Mouse (Mus musculus): ENCODE data around the gene Atp8b5. TPM values are rescaled to one million over a fixed set of nuclear protein-coding genes. Genes with fewer than 3 reads are reported as not detected.
A peak's percentile ranks its signal among the peaks of the same experiment; 100 is the strongest.

Atp8b5 gene
- polyA plus RNA-seq, 1 experiment from 2014 or later = 0.86 TPM

DNA sequence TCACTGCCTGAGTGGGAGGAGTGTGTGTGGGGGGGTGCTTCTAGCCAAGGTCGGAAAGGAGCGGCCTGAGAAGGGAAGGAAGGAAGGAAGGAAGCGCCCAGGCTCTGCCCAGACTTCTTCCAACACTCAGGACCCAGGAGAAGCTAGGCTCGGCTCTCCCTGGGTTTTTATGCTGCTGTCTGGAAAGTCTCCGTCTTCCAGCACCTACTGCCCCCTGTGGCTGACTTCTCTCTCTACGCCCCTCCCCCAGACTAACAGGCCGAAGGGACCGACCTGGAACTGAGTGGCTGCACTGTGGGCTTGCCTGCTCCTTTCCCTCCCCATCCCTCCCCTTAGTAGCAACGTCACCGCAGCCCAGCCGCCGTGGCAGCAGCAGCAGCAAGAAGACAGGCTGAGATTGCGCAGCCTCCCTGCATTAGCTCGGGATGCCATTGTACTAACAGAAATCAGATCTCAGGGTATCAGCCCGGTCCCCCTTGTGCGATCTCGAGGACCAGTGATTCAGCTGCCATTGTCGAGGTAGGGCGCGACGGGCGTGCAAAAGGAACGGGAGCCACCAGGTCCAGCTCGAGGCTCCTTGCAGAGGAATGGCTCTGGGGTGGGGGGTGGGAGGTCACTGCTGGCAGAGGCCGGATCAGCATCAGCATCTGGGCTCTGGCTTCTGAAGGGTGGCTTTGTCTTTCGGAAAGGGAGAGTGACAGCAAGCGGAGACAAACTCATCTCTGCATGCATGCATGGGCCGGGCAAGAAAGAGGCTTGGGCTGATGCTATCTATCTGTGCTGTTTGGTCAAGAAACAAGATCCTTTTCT lies 139.4 kb downstream of the Atp8b5 start:
- no peaks in the 10 kb centered on the region for H3K36me3 ChIP-seq (ENCODE audit: control insufficient read depth, insufficient read depth, low read length)
- H3K4me3 ChIP-seq (ENCODE audit: low read depth, low read length) = peak overlapping the region; percentile 62
- ATAC-seq (ENCODE audit: low read depth) = peak; percentile 95
- peak overlapping the region; percentile 71 for H3K4me2 ChIP-seq (ENCODE audit: low read depth, low read length)
- peaks cover 23% of the 10 kb centered on the region for H3K4me1 ChIP-seq (ENCODE audit: control insufficient read depth, insufficient read depth, low read length)
- no peaks in the 10 kb centered on the region for H3K27me3 ChIP-seq (ENCODE audit: control insufficient read depth, insufficient read depth, low read length)
- peak overlapping the region; percentile 98 for H3K27ac ChIP-seq (ENCODE audit: low read depth, low read length)
- peak overlapping the region; percentile 92 for H3K9ac ChIP-seq (replicated peaks; ENCODE audit: low read depth, low read length)
- WGBS = 2% methylated on average over 27 of the region's 28 CpGs
- no peaks in the 10 kb centered on the region for H3K9me3 ChIP-seq (ENCODE audit: control insufficient read depth, low read length)

DNA sequence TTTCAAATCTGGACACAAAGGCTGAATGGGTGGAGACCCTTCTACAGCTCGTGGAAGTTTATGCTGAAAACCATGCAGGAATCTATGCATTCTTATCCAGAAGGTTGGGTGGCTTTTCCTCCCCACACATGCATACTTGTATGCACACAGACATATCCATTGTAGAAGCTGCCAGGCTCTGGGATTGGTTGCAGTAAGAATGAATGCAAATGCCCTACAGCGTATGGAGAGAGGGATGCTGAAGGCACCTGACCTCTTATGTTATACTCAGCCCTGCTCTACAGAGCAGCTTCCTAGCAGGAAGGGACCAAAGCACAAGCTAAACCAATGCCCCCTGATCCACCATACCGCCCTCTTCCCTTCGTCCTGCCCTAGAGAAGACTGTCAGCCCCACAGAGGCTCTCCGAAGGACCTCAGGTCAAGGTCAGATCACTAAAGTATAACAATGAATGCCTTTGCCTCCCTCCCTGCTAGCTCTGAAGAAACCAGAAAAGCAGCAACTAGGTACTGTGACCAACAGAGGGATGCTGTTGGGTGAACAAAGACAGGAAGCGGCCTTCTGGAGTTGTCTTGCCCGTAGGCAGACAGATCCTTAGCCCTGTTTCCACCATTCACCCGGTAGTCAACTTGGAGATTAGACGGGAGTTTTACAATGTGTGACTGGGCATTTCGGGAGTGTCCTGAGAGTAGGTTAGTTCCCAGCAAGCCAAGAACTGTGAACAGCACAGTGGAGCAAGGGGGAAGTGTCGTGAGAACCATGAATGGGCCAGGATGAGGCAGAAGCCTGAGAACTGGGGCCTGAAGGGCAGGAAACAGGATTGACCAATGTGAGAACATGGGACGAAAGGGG lies 140.3 kb downstream of the Atp8b5 start:
- H3K36me3 ChIP-seq (ENCODE audit: control insufficient read depth, insufficient read depth, low read length) = no peaks in the 10 kb centered on the region
- peak overlapping the region; percentile 71 for H3K4me2 ChIP-seq (ENCODE audit: low read depth, low read length)
- H3K9ac ChIP-seq (replicated peaks; ENCODE audit: low read depth, low read length) = peak overlapping the region; percentile 92
- no peaks in the 10 kb centered on the region for H3K9me3 ChIP-seq (ENCODE audit: control insufficient read depth, low read length)
- H3K27me3 ChIP-seq (ENCODE audit: control insufficient read depth, insufficient read depth, low read length) = no peaks in the 10 kb centered on the region
- peak; percentile 79 for ATAC-seq (ENCODE audit: low read depth)
- WGBS = 55% methylated on average over 12 of the region's 12 CpGs
- peak overlapping the region; percentile 62 for H3K4me3 ChIP-seq (ENCODE audit: low read depth, low read length)
- peak overlapping the region; percentile 98 for H3K27ac ChIP-seq (ENCODE audit: low read depth, low read length)
- H3K4me1 ChIP-seq (ENCODE audit: control insufficient read depth, insufficient read depth, low read length) = peaks cover 23% of the 10 kb centered on the region

DNA sequence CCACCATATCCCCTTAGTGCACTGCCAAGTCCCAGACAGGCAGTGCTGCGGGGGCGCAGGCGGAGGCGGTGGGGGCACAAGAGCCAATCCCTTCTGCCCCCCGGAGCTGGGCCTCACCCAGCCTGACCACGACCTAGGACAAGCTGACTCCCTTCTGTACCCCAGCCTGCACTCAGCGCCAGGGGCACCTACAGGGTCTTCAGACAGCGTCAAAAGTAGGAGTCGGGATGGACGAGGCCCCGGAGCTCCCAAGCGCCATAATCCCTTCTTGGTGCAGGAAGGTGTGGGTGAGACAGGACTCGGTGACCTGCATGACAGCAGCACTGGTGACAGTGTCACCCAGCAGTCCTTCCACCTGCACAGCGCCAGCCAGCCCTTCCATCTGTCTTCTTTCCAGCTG lies 147.8 kb downstream of the Atp8b5 start:
- H3K36me3 ChIP-seq (ENCODE audit: control insufficient read depth, insufficient read depth, low read length) = peaks cover 32% of the 10 kb centered on the region
- no peak overlapping the region for H3K9ac ChIP-seq (replicated peaks; ENCODE audit: low read depth, low read length)
- no peak overlapping the region for H3K4me2 ChIP-seq (ENCODE audit: low read depth, low read length)
- no peaks in the 10 kb centered on the region for H3K9me3 ChIP-seq (ENCODE audit: control insufficient read depth, low read length)
- H3K27ac ChIP-seq (ENCODE audit: low read depth, low read length) = no peak overlapping the region
- 89% methylated on average over 14 of the region's 14 CpGs for WGBS
- no peaks in the 10 kb centered on the region for H3K27me3 ChIP-seq (ENCODE audit: control insufficient read depth, insufficient read depth, low read length)
- H3K4me1 ChIP-seq (ENCODE audit: control insufficient read depth, insufficient read depth, low read length) = no peaks in the 10 kb centered on the region
- H3K4me3 ChIP-seq (ENCODE audit: low read depth, low read length) = no peak overlapping the region
- no peak for ATAC-seq (ENCODE audit: low read depth)

DNA sequence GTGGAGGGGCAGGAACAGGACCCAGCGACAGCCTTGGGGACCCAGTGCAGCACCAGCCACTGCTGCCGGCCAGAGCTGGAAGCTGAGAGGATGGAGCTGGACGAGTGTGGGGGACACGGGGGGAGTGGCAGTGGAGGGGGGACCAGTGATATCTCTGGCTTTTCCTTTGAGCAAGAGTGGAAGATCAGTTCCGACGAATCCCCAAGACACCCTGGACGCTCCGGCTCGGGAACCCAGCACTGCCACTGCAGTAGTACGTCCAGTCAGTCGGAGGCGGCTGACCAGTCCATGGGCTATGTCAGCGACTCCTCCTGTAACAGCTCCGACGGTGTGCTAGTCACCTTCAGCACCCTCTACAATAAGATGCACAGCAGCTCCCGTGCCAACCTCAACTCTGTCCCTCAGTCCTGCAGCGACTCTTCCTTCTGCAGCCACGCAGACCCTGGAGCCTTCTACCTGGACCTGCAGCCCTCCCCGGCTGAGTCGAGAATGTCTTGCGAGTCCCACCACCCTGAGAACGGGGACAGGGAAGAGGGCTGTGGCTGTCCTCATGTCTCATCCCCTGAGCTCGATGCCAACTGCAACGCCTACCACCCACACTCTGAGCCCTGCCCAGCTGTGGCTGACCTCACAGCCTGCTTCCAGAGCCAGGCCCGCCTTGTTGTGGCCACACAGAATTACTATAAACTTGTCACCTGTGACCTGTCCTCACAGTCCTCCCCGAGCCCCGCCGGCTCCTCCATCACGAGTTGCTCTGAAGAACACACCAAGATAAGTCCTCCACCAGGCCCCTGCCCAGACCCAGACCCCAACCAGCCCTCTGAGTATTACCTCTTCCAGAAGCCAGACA lies 148.5 kb downstream of the Atp8b5 start:
- Histone ChIP-seq H3K9me3 (ENCODE audit: control insufficient read depth, low read length) (no peaks in the 10 kb centered on the region), H3K9ac (replicated peaks; ENCODE audit: low read depth, low read length) (no peak overlapping the region), H3K4me2 (ENCODE audit: low read depth, low read length) (no peak overlapping the region), H3K27me3 (ENCODE audit: control insufficient read depth, insufficient read depth, low read length) (no peaks in the 10 kb centered on the region), H3K4me3 (ENCODE audit: low read depth, low read length) (no peak overlapping the region), H3K36me3 (ENCODE audit: control insufficient read depth, insufficient read depth, low read length) (peaks cover 32% of the 10 kb centered on the region), H3K4me1 (ENCODE audit: control insufficient read depth, insufficient read depth, low read length) (no peaks in the 10 kb centered on the region), H3K27ac (ENCODE audit: low read depth, low read length) (no peak overlapping the region)
- ATAC-seq (ENCODE audit: low read depth) = no peak
- WGBS = 93% methylated on average over 29 of the region's 29 CpGs

DNA sequence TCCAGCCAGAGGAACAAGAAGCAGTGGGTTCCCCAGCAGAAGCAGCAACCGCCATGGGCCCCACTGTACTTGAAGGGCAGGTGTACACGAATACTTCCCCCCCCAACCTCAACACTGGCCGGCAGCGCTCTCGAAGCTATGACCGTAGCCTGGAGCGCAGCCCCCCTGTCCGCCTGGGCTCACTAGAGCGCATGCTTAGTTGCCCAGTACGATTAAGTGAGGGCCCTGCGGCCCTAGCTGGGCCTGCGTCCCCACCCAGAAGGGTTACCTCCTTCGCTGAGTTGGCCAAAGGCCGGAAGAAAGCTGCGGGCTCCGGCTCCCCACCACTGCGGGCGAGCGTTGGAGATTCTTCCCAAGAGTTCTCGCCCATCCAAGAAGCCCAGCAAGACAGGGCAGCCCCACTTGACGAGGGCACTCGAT lies 149.1 kb downstream of the Atp8b5 start:
- H3K27me3 ChIP-seq (ENCODE audit: control insufficient read depth, insufficient read depth, low read length) = no peaks in the 10 kb centered on the region
- H3K9ac ChIP-seq (replicated peaks; ENCODE audit: low read depth, low read length) = no peak overlapping the region
- H3K4me1 ChIP-seq (ENCODE audit: control insufficient read depth, insufficient read depth, low read length) = no peaks in the 10 kb centered on the region
- H3K4me3 ChIP-seq (ENCODE audit: low read depth, low read length) = no peak overlapping the region
- peaks cover 32% of the 10 kb centered on the region for H3K36me3 ChIP-seq (ENCODE audit: control insufficient read depth, insufficient read depth, low read length)
- H3K4me2 ChIP-seq (ENCODE audit: low read depth, low read length) = no peak overlapping the region
- ATAC-seq (ENCODE audit: low read depth) = no peak
- no peaks in the 10 kb centered on the region for H3K9me3 ChIP-seq (ENCODE audit: control insufficient read depth, low read length)
- H3K27ac ChIP-seq (ENCODE audit: low read depth, low read length) = no peak overlapping the region
- WGBS = 96% methylated on average over 22 of the region's 22 CpGs

DNA sequence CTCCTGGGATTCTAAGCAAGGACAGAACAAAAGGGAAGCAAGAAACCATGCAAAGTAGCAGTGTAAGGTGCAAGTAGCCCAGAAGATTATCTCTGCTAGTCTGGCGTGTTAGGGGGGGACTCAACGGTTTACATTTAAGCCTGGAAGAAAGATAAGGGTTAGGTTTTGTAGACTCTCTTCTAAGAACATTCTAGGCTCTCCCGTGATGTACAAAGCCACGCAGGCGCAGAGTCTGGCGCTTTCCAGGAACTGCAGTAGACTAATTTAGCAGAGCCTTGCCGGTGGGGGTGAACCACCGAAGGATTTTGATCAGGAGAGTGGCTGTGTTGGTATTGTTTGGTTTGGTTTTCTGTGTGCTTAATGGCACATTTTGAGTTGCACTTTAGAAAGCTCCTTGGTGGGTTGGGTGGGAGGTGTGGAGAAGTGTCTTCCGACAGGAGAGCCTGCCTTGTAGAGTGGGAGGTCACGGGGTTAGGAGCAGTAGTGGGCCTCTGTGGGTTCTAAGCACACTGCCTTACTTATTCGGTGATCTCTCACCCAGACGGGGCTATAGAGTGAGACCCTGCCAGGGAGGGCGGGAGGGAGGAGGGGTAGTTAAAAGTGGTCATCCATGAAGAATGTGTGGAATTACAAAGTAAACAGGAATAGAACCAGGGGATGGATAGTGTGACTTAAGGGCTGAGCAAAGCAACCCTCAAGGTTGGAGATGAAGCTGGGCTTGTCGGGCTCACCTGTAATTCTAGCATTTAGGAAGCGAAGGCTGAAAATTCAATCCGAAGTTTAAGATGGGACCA lies 150.5 kb downstream of the Atp8b5 start:
- no peak overlapping the region for H3K27ac ChIP-seq (ENCODE audit: low read depth, low read length)
- no peak overlapping the region for H3K9ac ChIP-seq (replicated peaks; ENCODE audit: low read depth, low read length)
- H3K9me3 ChIP-seq (ENCODE audit: control insufficient read depth, low read length) = no peaks in the 10 kb centered on the region
- no peaks in the 10 kb centered on the region for H3K4me1 ChIP-seq (ENCODE audit: control insufficient read depth, insufficient read depth, low read length)
- peaks cover 41% of the 10 kb centered on the region for H3K36me3 ChIP-seq (ENCODE audit: control insufficient read depth, insufficient read depth, low read length)
- ATAC-seq (ENCODE audit: low read depth) = no peak
- no peak overlapping the region for H3K4me2 ChIP-seq (ENCODE audit: low read depth, low read length)
- WGBS = 79% methylated on average over 16 of the region's 16 CpGs
- H3K4me3 ChIP-seq (ENCODE audit: low read depth, low read length) = no peak overlapping the region
- H3K27me3 ChIP-seq (ENCODE audit: control insufficient read depth, insufficient read depth, low read length) = no peaks in the 10 kb centered on the region

DNA sequence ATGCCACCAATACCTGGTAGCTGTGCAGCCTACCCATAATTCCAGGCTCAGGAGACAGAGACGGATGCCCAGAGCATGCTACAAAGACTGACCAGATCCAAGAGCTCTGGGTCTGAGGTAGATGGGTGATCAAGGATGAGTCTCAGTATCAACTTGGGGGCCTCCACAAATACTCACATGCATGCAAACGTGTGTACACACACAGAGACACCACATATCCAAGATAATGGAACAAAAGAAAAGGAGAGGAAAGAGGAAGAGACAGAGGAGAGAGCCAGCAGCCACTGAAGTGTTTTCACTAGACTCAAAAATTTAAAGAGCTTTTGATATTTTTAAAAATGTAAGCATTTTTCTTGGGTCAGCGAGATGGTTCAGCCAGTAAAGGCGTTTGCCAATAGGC lies 151.5 kb downstream of the Atp8b5 start:
- H3K4me2 ChIP-seq (ENCODE audit: low read depth, low read length) = no peak overlapping the region
- H3K4me3 ChIP-seq (ENCODE audit: low read depth, low read length) = no peak overlapping the region
- 79% methylated on average over 4 of the region's 4 CpGs for WGBS
- H3K36me3 ChIP-seq (ENCODE audit: control insufficient read depth, insufficient read depth, low read length) = peaks cover 51% of the 10 kb centered on the region
- no peak overlapping the region for H3K27ac ChIP-seq (ENCODE audit: low read depth, low read length)
- H3K9ac ChIP-seq (replicated peaks; ENCODE audit: low read depth, low read length) = no peak overlapping the region
- ATAC-seq (ENCODE audit: low read depth) = no peak
- H3K27me3 ChIP-seq (ENCODE audit: control insufficient read depth, insufficient read depth, low read length) = no peaks in the 10 kb centered on the region
- H3K9me3 ChIP-seq (ENCODE audit: control insufficient read depth, low read length) = no peaks in the 10 kb centered on the region
- no peaks in the 10 kb centered on the region for H3K4me1 ChIP-seq (ENCODE audit: control insufficient read depth, insufficient read depth, low read length)

DNA sequence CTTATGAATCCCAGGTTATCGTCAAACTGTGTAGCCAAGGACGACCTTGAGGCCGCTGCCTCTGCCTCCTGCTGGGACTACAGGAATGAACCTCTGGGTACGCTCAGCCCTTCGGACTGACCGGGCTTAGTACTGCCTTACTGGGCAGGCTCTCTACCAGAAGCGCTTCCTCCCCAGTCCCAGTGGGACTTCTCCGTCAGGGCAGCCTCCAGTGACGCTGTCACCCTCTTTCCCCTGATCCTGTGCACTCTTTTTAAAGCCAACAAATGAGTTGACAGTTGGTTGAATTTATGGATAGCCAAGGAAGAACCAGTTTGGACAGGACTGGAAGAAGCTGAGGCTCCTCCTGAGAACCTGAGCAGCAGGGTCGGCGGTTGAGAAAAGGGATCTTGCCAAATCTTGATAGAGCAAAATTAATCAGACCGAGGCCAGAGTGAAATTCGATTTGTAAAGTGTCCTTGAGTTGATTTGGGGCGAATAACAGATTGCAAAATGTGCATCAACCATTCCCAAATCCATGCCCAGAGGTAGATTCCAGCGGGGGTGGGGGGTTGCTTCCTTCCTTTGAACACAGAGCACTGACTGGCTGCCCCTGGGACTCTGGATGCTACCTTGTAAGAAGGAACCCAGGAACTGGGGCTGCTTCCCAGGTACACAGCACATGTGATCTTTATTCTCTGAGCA lies 152.2 kb downstream of the Atp8b5 start:
- WGBS = 65% methylated on average over 15 of the region's 15 CpGs
- H3K4me1 ChIP-seq (ENCODE audit: control insufficient read depth, insufficient read depth, low read length) = no peaks in the 10 kb centered on the region
- no peaks in the 10 kb centered on the region for H3K27me3 ChIP-seq (ENCODE audit: control insufficient read depth, insufficient read depth, low read length)
- no peak overlapping the region for H3K27ac ChIP-seq (ENCODE audit: low read depth, low read length)
- H3K9ac ChIP-seq (replicated peaks; ENCODE audit: low read depth, low read length) = no peak overlapping the region
- ATAC-seq (ENCODE audit: low read depth) = no peak
- H3K4me3 ChIP-seq (ENCODE audit: low read depth, low read length) = no peak overlapping the region
- H3K4me2 ChIP-seq (ENCODE audit: low read depth, low read length) = no peak overlapping the region
- no peaks in the 10 kb centered on the region for H3K9me3 ChIP-seq (ENCODE audit: control insufficient read depth, low read length)
- peaks cover 55% of the 10 kb centered on the region for H3K36me3 ChIP-seq (ENCODE audit: control insufficient read depth, insufficient read depth, low read length)
